Mouse (Mus musculus) midbrain, embryonic 16.5 days (tissue): ENCODE measurements around the gene Acbd4. TPM values are rescaled to one million over a fixed set of nuclear protein-coding genes. Genes with fewer than 3 reads are reported as not detected.

Experiments
- ATAC-seq: fragments of 200-750 bp; cut with Nextera tagmentation; 2 replicates; pipeline ENCODE4 v1.8.0; 2017; ENCODE audit warnings: moderate TSS enrichment
- H3K27ac ChIP-seq: fragments of 300-500 bp; sonication (generic); 2 replicates; pipeline ENCODE4 v1.5.1; 2014; ENCODE audit warnings: mild to moderate bottlenecking, low read length, mixed read lengths
- H3K27me3 ChIP-seq: fragments of 300-500 bp; sonication (generic); 2 replicates; pipeline ENCODE4 v1.6.1; 2014; ENCODE audit warnings: low read depth, low read length, mixed read lengths; ENCODE audit not compliant: control insufficient read depth, insufficient read depth
- H3K36me3 ChIP-seq: fragments of 300-500 bp; sonication (generic); 2 replicates; pipeline ENCODE4 v1.6.1; 2014; ENCODE audit warnings: mild to moderate bottlenecking, low read length, moderate library complexity, mixed read lengths; ENCODE audit not compliant: control insufficient read depth, insufficient read depth
- H3K4me1 ChIP-seq: fragments of 300-500 bp; sonication (generic); 2 replicates; pipeline ENCODE4 v1.6.1; 2014; ENCODE audit warnings: mild to moderate bottlenecking, low read length, mixed read lengths; ENCODE audit not compliant: control insufficient read depth, insufficient read depth
- H3K4me2 ChIP-seq: fragments of 300-500 bp; sonication (generic); 2 replicates; pipeline ENCODE4 v1.6.1; 2014; ENCODE audit warnings: mild to moderate bottlenecking, low read length, mixed read lengths
- H3K4me3 ChIP-seq: fragments of 300-500 bp; sonication (generic); 2 replicates; pipeline ENCODE4 v1.5.1; 2014; ENCODE audit warnings: low read depth, mild to moderate bottlenecking, low read length, moderate library complexity, mixed read lengths
- H3K9ac ChIP-seq: fragments of 300-500 bp; sonication (generic); 2 replicates; pipeline ENCODE4 v1.6.1; 2014; ENCODE audit warnings: low read depth, low read length, mixed read lengths
- H3K9me3 ChIP-seq: fragments of 300-500 bp; sonication (generic); replicated peaks from 2 replicates; pipeline ENCODE4 v1.6.1; 2014; ENCODE audit warnings: mild to moderate bottlenecking, low read length, mixed read lengths; ENCODE audit not compliant: control insufficient read depth, poor library complexity, severe bottlenecking
- WGBS: fragments of 180-500 bp; shearing (Covaris S2); extraction: QIAGEN DNeasy Blood & Tissue Kit; methylation state at CpG from one replicate; pipeline ENCODE4 v1.1.7; 2014; 5-methylcytosine and 5-hydroxymethylcytosine counted together
- polyA plus RNA-seq: library from polyadenylated mRNA; unstranded; fragments of >200 nt; fragmentation: Nextera tagmentation; extraction: Ambion mirVana; gene quantifications from 2 replicates; pipeline ENCODE4 v1.2.1, GENCODE M21; 2015

Gene Acbd4
- polyA plus RNA-seq, 1 experiment from 2014 or later = 13.0 TPM

- no peak for ATAC-seq
- H3K9me3 ChIP-seq = no peaks in the 10 kb centered on the region
- H3K36me3 ChIP-seq = no peaks in the 10 kb centered on the region
- H3K9ac ChIP-seq = no peak overlapping the region
- H3K27ac ChIP-seq = no peak overlapping the region
- peaks cover 6% of the 10 kb centered on the region; the same call in 1 of the 2 replicates for H3K4me1 ChIP-seq
- peaks cover 13% of the 10 kb centered on the region for H3K27me3 ChIP-seq
- H3K4me2 ChIP-seq = no peak overlapping the region
- H3K4me3 ChIP-seq = no peak overlapping the region
- 86% methylated on average over 8 of the region's 8 CpGs for WGBS
These were observed 24.9 kb upstream of the Acbd4 start for GRCm38 (mm10) chr11:103076581-103076980.

- H3K9me3 ChIP-seq = no peaks in the 10 kb centered on the region
- no peak for ATAC-seq
- H3K9ac ChIP-seq = no peak overlapping the region
- H3K36me3 ChIP-seq = no peaks in the 10 kb centered on the region
- H3K4me1 ChIP-seq = peaks cover 6% of the 10 kb centered on the region; the same call in 1 of the 2 replicates
- no peak overlapping the region for H3K4me2 ChIP-seq
- 81% methylated on average over 11 of the region's 11 CpGs for WGBS
- H3K27ac ChIP-seq = no peak overlapping the region
- peaks cover 19% of the 10 kb centered on the region for H3K27me3 ChIP-seq
- no peak overlapping the region for H3K4me3 ChIP-seq
These were observed 23.4 kb upstream of the Acbd4 start for GRCm38 (mm10) chr11:103078131-103078530.

- H3K4me3 ChIP-seq = peak overlapping the region; percentile 33
- H3K4me1 ChIP-seq = peaks cover 6% of the 10 kb centered on the region; the same call in 1 of the 2 replicates
- peak overlapping the region; percentile 49; the same call in 1 of the 2 replicates for H3K9ac ChIP-seq
- H3K9me3 ChIP-seq = no peaks in the 10 kb centered on the region
- 2% methylated on average over 43 of the region's 43 CpGs for WGBS
- H3K27ac ChIP-seq = no peak overlapping the region
- H3K27me3 ChIP-seq = peaks cover 19% of the 10 kb centered on the region
- H3K4me2 ChIP-seq = peak overlapping the region; percentile 56
- ATAC-seq = peak; percentile 60; the same call in 1 of the 2 replicates
- no peaks in the 10 kb centered on the region for H3K36me3 ChIP-seq
These were observed 21.0 kb upstream of the Acbd4 start for GRCm38 (mm10) chr11:103080323-103081091.

- WGBS = 62% methylated on average over 6 of the region's 6 CpGs
- Histone ChIP-seq H3K36me3 (no peaks in the 10 kb centered on the region), H3K4me1 (peaks cover 6% of the 10 kb centered on the region; the same call in 1 of the 2 replicates), H3K4me2 (no peak overlapping the region), H3K9ac (no peak overlapping the region), H3K27ac (no peak overlapping the region), H3K27me3 (peaks cover 19% of the 10 kb centered on the region), H3K4me3 (no peak overlapping the region), H3K9me3 (no peaks in the 10 kb centered on the region)
- ATAC-seq = no peak
These were observed 19.9 kb upstream of the Acbd4 start for GRCm38 (mm10) chr11:103081631-103082030.

GRCm38 (mm10) chr11:103093306-103093705 lies 8.2 kb upstream of the Acbd4 start:
- Histone ChIP-seq H3K9me3 (no peaks in the 10 kb centered on the region), H3K4me3 (no peak overlapping the region), H3K27me3 (no peaks in the 10 kb centered on the region; the same call in 1 of the 2 replicates), H3K27ac (no peak overlapping the region), H3K36me3 (no peaks in the 10 kb centered on the region), H3K4me2 (no peak overlapping the region), H3K9ac (no peak overlapping the region), H3K4me1 (no peaks in the 10 kb centered on the region)
- no peak for ATAC-seq
- whole genome bisulfite sequencing = 89% methylated on average over 7 of the region's 7 CpGs

- H3K4me2 ChIP-seq = no peak overlapping the region
- no peak for ATAC-seq
- 79% methylated on average over 20 of the region's 20 CpGs for WGBS
These were observed 7.3 kb upstream of the Acbd4 start for GRCm38 (mm10) chr11:103093862-103094833.

GRCm38 (mm10) chr11:103095107-103095670 lies 6.3 kb upstream of the Acbd4 start:
- no peak overlapping the region for H3K4me3 ChIP-seq
- no peak overlapping the region for H3K9ac ChIP-seq
- no peak overlapping the region for H3K4me2 ChIP-seq
- no peak overlapping the region for H3K27ac ChIP-seq
- H3K27me3 ChIP-seq = peaks cover 10% of the 10 kb centered on the region
- 60% methylated on average over 9 of the region's 9 CpGs for WGBS
- H3K4me1 ChIP-seq = no peaks in the 10 kb centered on the region
- H3K9me3 ChIP-seq = no peaks in the 10 kb centered on the region
- no peaks in the 10 kb centered on the region for H3K36me3 ChIP-seq
- ATAC-seq = no peak

More at GRCm38 (mm10) chr11:103093862-103094833, 7.3 kb upstream of the Acbd4 start:
- no peaks in the 10 kb centered on the region for H3K9me3 ChIP-seq
- H3K9ac ChIP-seq = no peak overlapping the region
- H3K36me3 ChIP-seq = no peaks in the 10 kb centered on the region
- no peak overlapping the region for H3K27ac ChIP-seq
- H3K4me3 ChIP-seq = no peak overlapping the region
- no peaks in the 10 kb centered on the region; the same call in 1 of the 2 replicates for H3K27me3 ChIP-seq
- H3K4me1 ChIP-seq = no peaks in the 10 kb centered on the region

- H3K4me2 ChIP-seq = no peak overlapping the region
- 89% methylated on average over 6 of the region's 6 CpGs for WGBS
- H3K36me3 ChIP-seq = no peaks in the 10 kb centered on the region
- H3K27ac ChIP-seq = no peak overlapping the region
- H3K9ac ChIP-seq = no peak overlapping the region
- no peaks in the 10 kb centered on the region for H3K9me3 ChIP-seq
- H3K27me3 ChIP-seq = peaks cover 15% of the 10 kb centered on the region
- ATAC-seq = no peak
- H3K4me3 ChIP-seq = no peak overlapping the region
- H3K4me1 ChIP-seq = no peaks in the 10 kb centered on the region
These were observed 5.7 kb upstream of the Acbd4 start for GRCm38 (mm10) chr11:103095801-103096200.
